Mouse (Mus musculus): Measurements from ENCODE around the gene Pla2g15. TPM values are rescaled to one million over a fixed set of nuclear protein-coding genes. Genes with fewer than 3 reads are reported as not detected.

Gene Pla2g15
- total and polyA plus RNA-seq, 3 experiments, result 4.0 to 9.4 TPM; not detected in 1

- no peak overlapping the region for H3K9ac ChIP-seq (ENCODE audit: control insufficient read depth, low read depth, low read length, poor library complexity, severe bottlenecking)
- H3K9me3 ChIP-seq (replicated peaks; ENCODE audit: insufficient read depth, low read length), result no peaks in the 10 kb centered on the region
- TF ChIP-seq ZC3H11A (IDR thresholded peaks at IDR 0.05; ENCODE audit: low read depth, low read length), result peak; percentile 27; the same call in 1 of the 2 replicates
- peak; percentile 43 for TF ChIP-seq SMC3 (IDR thresholded peaks at IDR 0.05; ENCODE audit: low read depth, low read length)
- peak; percentile 55 to 90 (median 65) for TF ChIP-seq CTCF (IDR thresholded peaks at IDR 0.05 in 2 of 3, conservative IDR thresholded peaks at IDR 0.05 in 1 of 3; ENCODE audit: control insufficient read depth in 1 of 3, insufficient read depth in 1 of 3, low read depth in 2 of 3, low read length in 3 of 3, poor library complexity in 1 of 3, severe bottlenecking in 1 of 3)
- TF ChIP-seq POLR2AphosphoS5 (IDR thresholded peaks at IDR 0.05; ENCODE audit: borderline replicate concordance, low read depth, low read length), result no peak
- no peak for TF ChIP-seq POLR2AphosphoS2 (IDR thresholded peaks at IDR 0.05; ENCODE audit: low read length)
- TF ChIP-seq RAD21 (IDR thresholded peaks at IDR 0.05; ENCODE audit: low read depth, low read length), result peak; percentile 26
- no peaks in the 10 kb centered on the region for H3K27me3 ChIP-seq (ENCODE audit: control insufficient read depth in 1 of 2, insufficient read depth in 2 of 2, low read length in 2 of 2)
- peaks cover 0 to 23% of the 10 kb centered on the region in 2 experiments; a peak in 2 of 4 replicates for H3K36me3 ChIP-seq (ENCODE audit: control insufficient read depth in 1 of 2, insufficient read depth in 2 of 2, low read length in 2 of 2)
- no peaks in the 10 kb centered on the region for H3K4me1 ChIP-seq (ENCODE audit: control insufficient read depth in 1 of 2, insufficient read depth in 2 of 2, low read length in 2 of 2)
- H3K4me3 ChIP-seq (ENCODE audit: control insufficient read depth in 1 of 2, insufficient read depth in 1 of 2, low read depth in 2 of 2, low read length in 2 of 2), result no peak overlapping the region
- peak; percentile 63 for DNase-seq (ENCODE audit: low read depth, low spot score)
- no peaks in the 10 kb centered on the region for H3K79me2 ChIP-seq (ENCODE audit: control insufficient read depth, insufficient read depth, low read length, poor library complexity)
- H3K27ac ChIP-seq (ENCODE audit: control insufficient read depth, low read depth, low read length), result no peak overlapping the region
These were observed 34.3 kb upstream of the Pla2g15 start for GRCm38 (mm10) chr8:106115897-106116296.

GRCm38 (mm10) chr8:106123443-106123842, 26.8 kb upstream of the Pla2g15 start:
- Histone ChIP-seq H3K79me2 (ENCODE audit: control insufficient read depth, insufficient read depth, low read length, poor library complexity) (no peaks in the 10 kb centered on the region), H3K9me3 (replicated peaks; ENCODE audit: insufficient read depth, low read length) (no peaks in the 10 kb centered on the region), H3K4me1 (ENCODE audit: control insufficient read depth in 1 of 2, insufficient read depth in 2 of 2, low read length in 2 of 2) (peaks cover 6 to 14% of the 10 kb centered on the region in 2 experiments; a peak in 3 of 4 replicates), H3K27me3 (ENCODE audit: control insufficient read depth in 1 of 2, insufficient read depth in 2 of 2, low read length in 2 of 2) (no peaks in the 10 kb centered on the region), H3K9ac (ENCODE audit: control insufficient read depth, low read depth, low read length, poor library complexity, severe bottlenecking) (no peak overlapping the region), H3K36me3 (ENCODE audit: control insufficient read depth in 1 of 2, insufficient read depth in 2 of 2, low read length in 2 of 2) (peaks cover 9 to 28% of the 10 kb centered on the region in 2 experiments), H3K4me3 (ENCODE audit: control insufficient read depth in 1 of 2, insufficient read depth in 1 of 2, low read depth in 2 of 2, low read length in 2 of 2) (no peak overlapping the region), H3K27ac (ENCODE audit: control insufficient read depth, low read depth, low read length) (no peak overlapping the region)
- no peak for DNase-seq (ENCODE audit: low read depth, low spot score)
- TF ChIP-seq CTCF (IDR thresholded peaks at IDR 0.05 in 2 of 3, conservative IDR thresholded peaks at IDR 0.05 in 1 of 3; ENCODE audit: control insufficient read depth in 1 of 3, insufficient read depth in 1 of 3, low read depth in 2 of 3, low read length in 3 of 3, poor library complexity in 1 of 3, severe bottlenecking in 1 of 3) (peak in 1 of 3 experiments; percentile 21; a peak in 1 of 6 replicates), GATA1 (IDR thresholded peaks at IDR 0.05; ENCODE audit: low read depth, low read length) (no peak), BHLHE40 (IDR thresholded peaks at IDR 0.05; ENCODE audit: borderline replicate concordance, low read depth, low read length) (no peak), ZNF384 (IDR thresholded peaks at IDR 0.05; ENCODE audit: low read depth, low read length) (no peak), MAZ (IDR thresholded peaks at IDR 0.05; ENCODE audit: low read depth, low read length) (no peak)

- Histone ChIP-seq H3K27ac (ENCODE audit: control insufficient read depth, low read depth, low read length) (no peak overlapping the region), H3K4me3 (ENCODE audit: control insufficient read depth in 1 of 2, insufficient read depth in 1 of 2, low read depth in 2 of 2, low read length in 2 of 2) (no peak overlapping the region), H3K9me3 (replicated peaks; ENCODE audit: insufficient read depth, low read length) (no peaks in the 10 kb centered on the region), H3K4me1 (ENCODE audit: control insufficient read depth in 1 of 2, insufficient read depth in 2 of 2, low read length in 2 of 2) (peaks cover 10 to 16% of the 10 kb centered on the region in 2 experiments), H3K27me3 (ENCODE audit: control insufficient read depth in 1 of 2, insufficient read depth in 2 of 2, low read length in 2 of 2) (no peaks in the 10 kb centered on the region), H3K9ac (ENCODE audit: control insufficient read depth, low read depth, low read length, poor library complexity, severe bottlenecking) (no peak overlapping the region), H3K36me3 (ENCODE audit: control insufficient read depth in 1 of 2, insufficient read depth in 2 of 2, low read length in 2 of 2) (peaks cover 9 to 34% of the 10 kb centered on the region in 2 experiments), H3K79me2 (ENCODE audit: control insufficient read depth, insufficient read depth, low read length, poor library complexity) (no peaks in the 10 kb centered on the region; the same call in 1 of the 2 replicates)
- TF ChIP-seq ETS1 (IDR thresholded peaks at IDR 0.05; ENCODE audit: low read depth, low read length) (no peak), MAFK (IDR thresholded peaks at IDR 0.05; ENCODE audit: borderline replicate concordance, low read depth, low read length) (0 out of 2 replicates have a peak, but pooled peaks have one; percentile 26)
- DNase-seq (ENCODE audit: low read depth, low spot score), result no peak
These were observed 24.1 kb upstream of the Pla2g15 start for GRCm38 (mm10) chr8:106126055-106126454.
